Mouse (Mus musculus): ENCODE results near the gene Ccnd3. TPM values are rescaled to one million over a fixed set of nuclear protein-coding genes. Genes with fewer than 3 reads are reported as not detected.
"Not testable (repeated sequence)": the region's sequence is repeated elsewhere in the genome, so short reads cannot be mapped to it uniquely, and the experiment has no call there.

Gene Ccnd3
- polyA plus RNA-seq, 2 experiments from 2014 or later, result 133 to 141 TPM

DNA sequence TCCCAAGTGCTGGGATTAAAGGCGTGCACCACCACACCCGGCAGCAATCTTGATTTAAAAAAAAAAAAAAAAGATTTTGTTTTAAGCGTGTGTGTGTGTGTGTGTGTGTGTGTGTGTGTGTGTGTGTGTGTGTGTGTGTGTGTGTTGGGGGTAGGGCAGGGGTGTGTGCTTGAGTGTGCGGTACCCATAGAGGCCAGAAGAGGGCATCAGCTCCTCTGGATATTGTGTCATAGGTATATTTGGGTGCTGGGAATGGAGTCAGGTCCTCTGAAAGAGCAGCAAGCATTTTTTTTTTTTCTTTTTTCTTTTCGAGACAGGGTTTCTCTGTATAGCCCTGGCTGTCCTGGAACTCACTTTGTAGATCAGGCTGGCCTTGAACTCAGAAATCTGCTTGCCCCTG, 119.7 kb downstream of the Ccnd3 start:
- not testable (repeated sequence) for ATAC-seq

DNA sequence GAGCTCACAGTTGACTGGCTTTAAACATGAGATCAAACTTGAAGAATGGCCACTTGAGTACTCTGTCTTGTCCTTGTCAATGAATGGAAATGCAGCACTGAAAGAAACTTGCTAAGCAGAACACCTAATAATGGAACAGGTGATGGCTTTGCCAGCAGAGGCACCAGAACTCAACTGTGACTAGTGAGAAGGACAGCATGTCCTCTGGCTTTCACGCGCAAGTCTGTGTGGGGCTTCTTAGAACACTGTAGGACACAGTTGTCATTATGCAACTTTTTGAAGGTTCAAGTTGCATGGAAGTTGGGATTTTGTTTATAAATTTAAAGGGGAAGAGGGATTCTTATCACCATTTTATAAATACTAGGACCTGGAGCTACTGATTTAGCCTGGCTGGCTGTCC, 120.2 kb downstream of the Ccnd3 start:
- ATAC-seq, result no peak

DNA sequence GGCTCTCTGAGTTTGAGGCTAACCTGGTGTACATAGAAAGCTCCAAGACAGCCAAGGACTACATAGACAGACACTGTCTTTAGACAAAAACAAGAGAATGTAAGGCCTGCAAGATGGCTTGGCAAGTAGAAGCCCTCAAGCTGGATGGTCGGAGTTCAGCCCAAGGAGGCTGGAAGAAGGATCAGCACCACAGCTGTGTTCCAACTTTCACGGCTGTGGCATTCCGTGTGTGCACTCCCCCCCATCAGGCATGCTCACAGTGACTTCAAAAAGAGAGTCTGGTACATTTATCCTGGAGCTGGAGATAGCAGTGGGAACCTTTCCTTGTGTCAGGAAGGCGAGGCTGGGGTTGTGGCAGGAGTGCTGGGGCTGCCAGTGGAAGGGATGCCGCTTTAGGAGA, 121.2 kb downstream of the Ccnd3 start:
- ATAC-seq, result no peak

DNA sequence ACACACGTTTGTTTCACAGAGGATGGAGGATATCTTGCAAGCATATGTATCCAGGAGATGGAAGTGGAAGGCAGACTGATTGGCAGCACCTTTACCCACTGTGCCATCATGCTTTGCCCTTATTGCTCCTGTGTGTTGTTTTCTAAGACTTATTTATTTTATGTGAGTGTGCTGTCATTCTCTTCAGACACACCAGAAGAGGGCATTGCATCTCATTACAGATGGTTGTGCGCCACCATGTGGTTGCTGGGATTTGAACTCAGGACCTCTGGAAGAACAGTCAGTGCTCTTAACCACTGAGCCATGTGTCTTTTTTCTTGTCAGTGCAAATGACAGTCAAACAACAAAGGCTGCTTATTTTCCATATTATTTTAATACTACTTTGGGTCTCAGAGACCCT, 122.9 kb downstream of the Ccnd3 start:
- no peak for ATAC-seq

DNA sequence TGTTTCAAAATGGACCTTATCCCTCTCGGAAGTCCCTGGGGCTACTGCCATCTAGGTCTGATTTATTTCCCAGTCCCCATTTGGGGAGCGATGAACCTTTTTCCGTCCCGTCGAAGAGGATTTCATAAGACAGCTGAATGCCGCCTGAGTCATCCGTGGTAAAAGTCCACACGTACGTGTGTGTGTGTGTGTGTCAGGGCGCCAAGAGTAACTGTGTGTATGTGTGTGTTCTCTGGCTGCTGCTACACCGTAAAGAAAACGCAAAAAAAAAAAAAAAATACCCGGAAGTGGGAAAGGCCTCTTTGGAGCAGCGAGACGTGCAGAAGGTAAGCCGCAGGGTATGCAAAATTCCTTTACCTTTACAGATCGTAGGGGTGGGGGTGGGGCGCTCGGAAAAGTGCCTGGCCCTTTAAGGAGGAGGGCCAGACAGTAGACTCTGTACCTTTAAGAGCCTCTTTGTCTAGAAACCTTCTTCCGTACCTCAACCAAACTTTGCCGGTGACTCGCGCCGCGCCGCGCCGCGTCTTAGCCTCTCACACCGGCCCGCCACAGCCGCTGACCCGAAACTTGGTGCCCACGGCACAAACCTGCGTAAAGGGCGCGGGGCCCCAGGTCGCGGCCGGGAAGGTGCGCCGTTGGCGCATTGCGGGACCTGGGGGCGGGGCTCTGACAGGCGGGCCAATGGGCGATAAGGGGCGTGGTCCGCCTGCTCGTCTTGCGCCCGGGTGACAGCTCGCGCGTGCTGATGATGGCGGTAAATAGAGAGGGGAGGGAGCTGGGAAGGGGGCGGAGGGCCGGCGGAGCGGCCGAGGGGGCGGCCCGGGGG, 124.2 kb downstream of the Ccnd3 start:
- ATAC-seq, result peak; percentile 90

DNA sequence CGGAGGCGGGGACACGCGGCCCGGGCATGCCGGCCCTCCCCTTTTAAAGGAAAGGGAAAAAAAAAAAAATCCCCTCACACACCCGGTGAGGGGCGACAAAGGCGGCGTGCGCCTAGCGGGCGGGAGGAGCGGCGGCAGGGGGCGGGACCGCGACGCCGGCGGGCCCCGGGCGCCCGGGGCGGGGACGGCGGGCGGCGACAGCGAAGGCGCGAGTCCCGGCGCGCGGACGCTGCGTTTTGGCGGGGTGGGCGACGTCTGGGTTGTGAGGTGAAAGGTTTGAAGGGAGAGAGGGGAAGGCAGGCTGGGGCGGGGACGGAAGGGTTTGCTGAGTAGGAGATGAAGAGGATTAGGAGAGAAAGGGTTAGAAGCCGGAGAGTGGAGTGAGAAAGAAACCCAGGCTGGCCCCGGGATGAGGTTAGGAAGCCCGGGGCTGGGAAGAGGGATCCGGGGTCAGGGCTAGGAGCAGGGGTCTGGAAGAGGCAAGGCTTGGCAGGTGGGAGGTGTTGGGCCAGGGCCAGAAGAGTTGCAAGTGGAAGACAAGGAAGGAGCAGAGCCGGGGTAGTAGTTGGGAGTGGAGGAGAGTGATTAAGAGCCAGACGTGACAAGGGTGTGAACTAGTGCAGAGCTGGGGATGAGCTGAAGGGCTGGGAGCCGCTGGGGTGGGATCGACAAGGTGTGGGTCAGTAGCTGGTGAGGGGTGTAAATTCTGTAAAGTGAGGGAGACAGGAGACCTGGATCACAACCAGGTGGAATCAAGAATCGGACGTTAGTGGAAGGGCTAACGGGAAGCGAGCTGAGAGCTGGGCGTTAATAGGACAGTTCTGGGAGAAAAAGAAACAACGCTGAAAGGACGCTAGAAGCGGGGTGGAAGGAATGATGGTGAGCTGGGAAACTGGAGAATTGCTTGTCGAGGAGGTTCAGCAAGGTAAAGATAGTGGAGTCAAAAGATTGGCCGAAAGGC, 125.1 kb downstream of the Ccnd3 start:
- peak; percentile 22 for ATAC-seq

DNA sequence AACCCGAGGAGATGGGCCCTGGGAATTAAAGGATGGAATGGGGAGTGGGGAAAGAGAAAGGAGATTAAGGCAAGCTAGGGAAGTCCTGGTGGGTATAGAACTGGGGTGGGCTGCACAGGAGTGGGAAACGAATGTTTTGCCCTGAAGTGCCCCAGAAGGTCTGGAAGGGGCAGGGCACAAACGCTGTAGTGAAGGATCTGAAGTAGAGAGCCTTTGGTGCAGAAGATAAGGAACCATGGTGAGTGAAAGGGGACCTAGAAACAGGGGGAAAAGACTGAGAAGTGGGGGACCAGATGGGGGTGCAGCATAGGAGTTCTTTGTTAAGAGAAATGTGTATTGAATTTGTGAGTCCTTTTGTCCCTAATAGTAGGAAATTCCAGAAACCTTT, 125.8 kb downstream of the Ccnd3 start, which contains the start of gene Usp49:
Gene Usp49, plus strand, starts transcription at position 13 of the 388 bp plus-strand sequence.
- no peak for ATAC-seq

DNA sequence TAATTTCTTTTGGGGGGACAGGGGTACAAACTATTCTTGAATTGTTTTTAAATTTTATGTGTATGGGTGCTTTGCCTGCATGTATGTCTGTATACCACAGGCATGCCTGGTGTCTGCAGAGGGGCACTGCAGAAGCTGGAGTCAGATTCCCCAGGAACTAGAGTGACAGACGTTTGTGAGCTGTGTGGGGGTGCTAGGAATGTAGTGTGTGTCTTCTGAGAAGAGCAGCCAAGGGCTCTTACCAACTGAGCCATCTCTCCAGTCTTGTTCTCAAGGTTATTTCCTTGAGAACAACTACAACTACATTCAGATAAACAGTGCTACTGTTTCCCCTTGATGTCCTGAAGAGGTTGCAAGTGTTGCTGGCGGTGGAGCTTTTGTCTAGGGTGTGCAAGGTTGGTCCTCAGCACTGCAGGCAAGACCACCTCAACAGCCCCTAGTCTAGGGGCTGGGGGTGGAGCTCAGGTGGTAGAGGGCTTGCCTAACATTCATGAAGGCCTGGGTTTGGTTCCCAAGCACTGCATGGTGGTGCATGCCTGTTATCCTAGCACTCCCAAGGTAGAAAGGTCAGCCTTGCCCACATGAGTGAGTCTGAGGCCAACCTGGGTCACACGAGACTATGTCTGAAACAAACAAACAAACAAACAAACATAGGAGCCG, 127.5 kb downstream of the Ccnd3 start:
- no peak for ATAC-seq

DNA sequence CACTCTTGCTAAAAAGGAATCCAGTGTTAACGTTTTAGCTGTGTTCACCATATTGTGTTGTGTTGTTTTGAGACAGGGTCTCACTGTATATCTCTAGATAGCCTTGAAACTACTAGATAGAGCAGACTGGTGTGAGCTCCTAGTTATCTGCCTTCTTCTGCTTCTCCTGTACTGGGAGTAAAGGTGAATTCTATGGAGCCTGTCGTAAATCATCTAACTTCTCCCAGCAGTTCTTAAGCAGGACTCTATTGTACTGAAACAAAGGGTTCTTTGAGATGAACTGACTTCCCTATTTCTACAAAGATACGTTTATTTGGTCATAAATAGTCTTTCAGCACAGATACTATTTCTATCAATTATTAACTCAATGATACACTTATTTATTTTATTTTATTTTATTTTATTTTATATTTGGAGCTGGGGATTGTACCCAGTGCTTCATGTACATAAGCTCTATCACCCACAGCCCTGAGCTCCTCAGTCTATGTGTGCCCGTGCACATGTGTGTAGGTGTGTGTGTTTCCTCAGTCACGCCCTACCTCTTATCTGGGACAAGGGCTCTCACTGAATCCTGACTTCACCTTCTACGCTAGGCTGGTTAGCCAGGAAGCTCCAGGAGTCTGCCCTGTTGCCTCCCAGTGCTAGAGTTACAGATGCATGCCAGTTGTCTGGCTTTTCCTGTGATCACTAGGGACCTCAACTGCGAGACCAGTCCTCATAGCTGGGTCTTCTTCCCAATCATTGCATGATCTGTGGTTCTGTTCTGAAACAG, 129.3 kb downstream of the Ccnd3 start:
- ATAC-seq, result no peak

DNA sequence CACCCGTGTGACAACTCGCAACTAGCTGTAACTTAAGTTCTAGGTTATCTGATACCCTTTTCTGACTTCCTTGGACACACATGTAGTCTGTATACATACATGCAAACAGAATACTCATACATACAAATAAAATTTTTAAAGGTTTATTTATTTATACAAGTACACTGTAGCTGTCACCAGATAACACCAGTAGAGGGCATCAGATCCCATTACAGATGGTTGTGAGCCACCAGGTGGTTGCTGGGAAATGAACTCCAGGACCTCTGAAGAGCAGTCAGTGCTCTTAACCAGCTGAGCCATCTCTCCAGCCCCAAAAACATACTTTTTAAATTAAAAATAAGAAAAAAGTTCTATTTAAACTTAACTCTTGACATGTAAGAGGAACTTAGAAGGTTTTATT, 138.1 kb downstream of the Ccnd3 start:
- ATAC-seq, result no peak

DNA sequence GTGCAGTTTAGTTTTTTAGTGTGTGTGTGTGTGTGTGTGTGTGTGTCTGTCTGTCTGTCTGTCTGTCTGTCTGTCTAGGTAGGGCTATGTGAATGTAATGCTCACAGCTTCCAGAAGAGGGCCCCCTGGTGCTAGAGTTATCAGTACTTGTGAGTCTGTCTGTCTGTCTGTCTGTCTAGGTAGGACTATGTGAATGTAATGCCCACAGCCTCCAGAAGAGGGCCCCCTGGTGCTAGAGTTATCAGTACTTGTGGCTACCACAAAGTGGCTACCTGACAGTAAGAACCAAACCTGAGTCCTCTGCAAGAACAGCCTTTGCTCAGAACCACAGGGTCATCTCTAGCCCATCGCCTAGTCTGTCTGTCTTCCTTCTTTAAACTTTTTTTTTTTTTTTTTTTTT, 141.8 kb downstream of the Ccnd3 start:
- ATAC-seq, result peak; percentile 57

DNA sequence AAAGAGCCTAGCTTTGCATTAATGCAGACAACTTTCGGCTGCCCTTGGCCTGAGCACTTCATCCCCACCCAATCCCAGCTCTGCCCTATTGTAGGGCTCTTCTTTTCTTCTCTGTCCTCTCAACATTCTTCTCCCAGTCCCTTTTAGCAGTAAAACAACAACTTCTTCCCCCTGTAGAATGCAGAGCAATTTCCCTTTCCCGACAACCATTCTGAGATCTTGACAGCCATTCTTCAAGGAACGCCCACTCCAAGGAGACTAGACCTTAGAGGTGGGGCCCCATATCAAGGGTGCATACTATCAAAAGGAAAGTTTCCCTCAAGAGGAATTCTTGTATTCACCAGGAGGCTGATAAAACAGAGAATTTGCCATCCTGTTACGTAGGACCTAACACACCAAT, 144.1 kb downstream of the Ccnd3 start:
- ATAC-seq, result no peak

Other genes with a start within 250 kb of the Ccnd3 start
- gene Mrps10, start 136.2 kb upstream of the Ccnd3 start, polyA plus RNA-seq (2017; shearing (Covaris generic)), result 10 to 100 TPM; 30.8 to 36.4 TPM
- gene Guca1b, start 119.7 kb upstream of the Ccnd3 start, polyA plus RNA-seq (2017; shearing (Covaris generic)), result 1 to 10 TPM; 1.1 TPM
- gene Guca1a, start 104.5 kb upstream of the Ccnd3 start, polyA plus RNA-seq (2017; shearing (Covaris generic)), result not detected
- gene AI661453, start 68.4 kb upstream of the Ccnd3 start, polyA plus RNA-seq (2017; shearing (Covaris generic)), result under 1 TPM in 1 of 2 experiments, not detected in 1; 0.15 TPM
- not detected for gene 1700001C19Rik, start 67.7 kb upstream of the Ccnd3 start, polyA plus RNA-seq (2017; shearing (Covaris generic))
- 10 to 100 TPM; 51.5 to 61.3 TPM for gene Taf8, start 2.8 kb upstream of the Ccnd3 start, polyA plus RNA-seq (2017; shearing (Covaris generic))
- gene Bysl, start 106.4 kb downstream of the Ccnd3 start, polyA plus RNA-seq (2017; shearing (Covaris generic)), result 10 to 100 TPM in 1 of 2 experiments, 1 to 10 TPM in 1; 6.6 to 10.8 TPM
- 10 to 100 TPM; 23.6 to 30.0 TPM for gene Med20, start 106.5 kb downstream of the Ccnd3 start, polyA plus RNA-seq (2017; shearing (Covaris generic))
- gene Gm20517, start 106.5 kb downstream of the Ccnd3 start, polyA plus RNA-seq (2017; shearing (Covaris generic)), result 1 to 10 TPM in 1 of 2 experiments, under 1 TPM in 1; 0.89 to 1.1 TPM
- under 1 TPM; 0.60 to 0.71 TPM for gene Usp49, start 125.6 kb downstream of the Ccnd3 start, polyA plus RNA-seq (2017; shearing (Covaris generic))
- gene Tomm6, start 183.3 kb downstream of the Ccnd3 start, polyA plus RNA-seq (2017; shearing (Covaris generic)), result 100 to 1,000 TPM; 297 to 309 TPM
- not detected for gene Frs3, start 184.0 kb downstream of the Ccnd3 start, polyA plus RNA-seq (2017; shearing (Covaris generic))
- not detected for gene Gm21981, start 189.4 kb downstream of the Ccnd3 start, polyA plus RNA-seq (2017; shearing (Covaris generic))
- not detected for gene Prickle4, start 189.7 kb downstream of the Ccnd3 start, polyA plus RNA-seq (2017; shearing (Covaris generic))
- not detected for gene Pgc, start 221.8 kb downstream of the Ccnd3 start, polyA plus RNA-seq (2017; shearing (Covaris generic))
- gene Tfeb, start 232.0 kb downstream of the Ccnd3 start, polyA plus RNA-seq (2017; shearing (Covaris generic)), result 10 to 100 TPM in 1 of 2 experiments, 1 to 10 TPM in 1; 8.7 to 14.9 TPM